Mouse (Mus musculus): ENCODE measurements around the gene Scube1.

DNA sequence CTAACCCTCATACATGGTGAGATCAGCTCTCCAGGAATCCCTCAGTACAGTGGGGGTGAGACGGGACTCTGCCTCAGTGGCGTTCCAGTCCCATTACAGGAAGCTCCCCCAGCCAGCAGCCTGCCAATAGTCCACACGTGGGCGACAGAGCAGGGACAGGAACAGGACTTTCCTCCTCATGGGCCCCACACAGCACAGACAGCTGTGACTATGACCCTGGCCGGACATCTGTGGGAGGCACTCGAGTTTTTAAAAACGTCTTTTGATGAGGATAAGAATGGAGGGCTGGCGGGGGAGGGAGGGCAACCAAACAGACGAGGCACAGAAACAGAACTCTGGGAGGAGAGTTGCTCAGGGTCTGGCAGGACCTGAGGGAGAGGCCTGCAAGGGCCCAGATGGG, 38.2 kb downstream of the Scube1 start:
- no peak for TF ChIP-seq EP300 (IDR thresholded peaks at IDR 0.05; ENCODE audit: low read depth in 1 of 2, low read length in 2 of 2)
- TF ChIP-seq ZC3H11A (IDR thresholded peaks at IDR 0.05; ENCODE audit: low read depth, low read length), result no peak
- no peak for TF ChIP-seq RAD21 (IDR thresholded peaks at IDR 0.05; ENCODE audit: low read depth, low read length)
- no peak for TF ChIP-seq GATA1 (IDR thresholded peaks at IDR 0.05; ENCODE audit: low read depth, low read length)
- no peak for TF ChIP-seq POLR2A (IDR thresholded peaks at IDR 0.05; ENCODE audit: control insufficient read depth in 1 of 2, insufficient read depth in 1 of 2, low read depth in 1 of 2, low read length in 2 of 2, poor library complexity in 1 of 2)
- no peak for TF ChIP-seq POLR2AphosphoS5 (IDR thresholded peaks at IDR 0.05; ENCODE audit: borderline replicate concordance, low read depth, low read length)
- TF ChIP-seq MYB (IDR thresholded peaks at IDR 0.05; ENCODE audit: low read depth, low read length), result no peak
